42 mouse cellular contexts compared by ENCODE assay signal in genomic region chr11:121118577-121118976, GRCm38 (mm10). TPM values are rescaled to one million over a fixed set of nuclear protein-coding genes. Genes with fewer than 3 reads are reported as not detected.
"Had no signal": no experiment of that assay in that cellular context is flagged by ENCODE, and none has a peak within 500 bp of the region (broad histone marks: within the 10 kb centered on the region; RNA-seq: fewer than 3 reads in every experiment).

TSS of gene Tex19.2 (minus strand) at chr11:121118677.

- H3K9ac ChIP-seq: heart, embryonic 13.5 days; heart, embryonic 15.5 days; hindbrain, embryonic 13.5 days; hindbrain, embryonic 15.5 days; kidney, embryonic 15.5 days; limb, embryonic 13.5 days; limb, embryonic 15.5 days; liver, embryonic 12.5 days had no signal

- H3K36me3 ChIP-seq: heart, embryonic 13.5 days; heart, embryonic 15.5 days; hindbrain, embryonic 13.5 days; hindbrain, embryonic 15.5 days; kidney, embryonic 15.5 days; limb, embryonic 13.5 days; limb, embryonic 15.5 days; liver, embryonic 12.5 days had no signal

- H3K9me3 ChIP-seq: heart, embryonic 13.5 days; heart, embryonic 15.5 days; hindbrain, embryonic 13.5 days; hindbrain, embryonic 15.5 days; kidney, embryonic 15.5 days; limb, embryonic 13.5 days; limb, embryonic 15.5 days; liver, embryonic 12.5 days had no signal

- H3K4me1 ChIP-seq: hindbrain, embryonic 13.5 days; hindbrain, embryonic 15.5 days; kidney, embryonic 15.5 days; limb, embryonic 13.5 days; limb, embryonic 15.5 days had no signal

- DNase-seq: gastrocnemius, postnatal 14 days; gastrocnemius, postnatal 36 days; heart, adult 18-20 months; heart, postnatal 14 days; heart, postnatal 36 days; kidney, adult 11 months; kidney, adult 2 months; kidney, adult 9 months; kidney, postnatal 14 days; kidney, postnatal 36 days; layer of hippocampus, adult 9-11 months; layer of hippocampus, postnatal 36 days; left cerebral cortex, postnatal 4 days had no signal

- H3K27me3 ChIP-seq: hindbrain, embryonic 13.5 days; hindbrain, embryonic 15.5 days; kidney, embryonic 15.5 days; limb, embryonic 13.5 days; limb, embryonic 15.5 days; liver, embryonic 12.5 days had no signal

- H3K27ac ChIP-seq: heart, embryonic 13.5 days; heart, embryonic 15.5 days; hindbrain, embryonic 13.5 days; hindbrain, embryonic 15.5 days; hindbrain, postnatal 0 days; kidney, embryonic 15.5 days; kidney, postnatal 0 days; limb, embryonic 13.5 days; limb, embryonic 15.5 days; liver, embryonic 12.5 days had no signal

- H3K4me3 ChIP-seq: heart, embryonic 13.5 days; heart, embryonic 15.5 days; hindbrain, embryonic 13.5 days; hindbrain, embryonic 15.5 days; kidney, embryonic 15.5 days; limb, embryonic 13.5 days; limb, embryonic 15.5 days; liver, embryonic 12.5 days had no signal

RNA-seq across cellular contexts. Expression of gene Tex19.2, which starts in this region (rescaled TPM):
- total RNA-seq: gastrocnemius, adult 18-20 months; gastrocnemius, adult 8-10 months; gastrocnemius, postnatal 14 days; gastrocnemius, postnatal 36 days; heart, adult 18-20 months; heart, adult 8-10 months; heart, postnatal 14 days; heart, postnatal 36 days; hematopoietic stem cell, adult 5-6 weeks; hindbrain, postnatal 0 days; layer of hippocampus, adult 18-20 months; layer of hippocampus, adult 8-10 months; layer of hippocampus, postnatal 14 days; layer of hippocampus, postnatal 36 days; left cerebral cortex, adult 18-20 months; left cerebral cortex, adult 8-10 months; left cerebral cortex, postnatal 10 days; left cerebral cortex, postnatal 25 days; left cerebral cortex, postnatal 4 days; liver, adult 2 months had no signal
- polyA plus RNA-seq: heart, embryonic 11.5 days; heart, embryonic 13.5 days; heart, embryonic 15.5 days; heart, postnatal 0 days; hindbrain, embryonic 11.5 days; hindbrain, embryonic 13.5 days; hindbrain, embryonic 15.5 days; hindbrain, postnatal 0 days; intestine, embryonic 14.5 days; intestine, embryonic 16.5 days; kidney, adult 2 months; kidney, embryonic 15.5 days; large intestine, adult 2 months; limb, embryonic 11.5 days; limb, embryonic 13.5 days; limb, embryonic 15.5 days; liver, adult 2 months had no signal
